Mouse (Mus musculus) ES-E14 (cell line): ENCODE results near the gene Arhgap28. TPM values are rescaled to one million over a fixed set of nuclear protein-coding genes. Genes with fewer than 3 reads are reported as not detected.

Source experiments
- DNase-seq: peaks from one replicate; pipeline ENCODE4 v3.0.0-alpha.2; 2013; ENCODE audit warnings: low read depth, low spot score
- H3K27ac ChIP-seq: 2 replicates; pipeline ENCODE4 v1.5.1; 2012; ENCODE audit warnings: low read depth, mild to moderate bottlenecking, low read length, moderate library complexity, mixed read lengths; ENCODE audit not compliant: poor library complexity, insufficient read depth, severe bottlenecking
- H3K36me3 ChIP-seq: 2 replicates; pipeline ENCODE4 v1.6.1; 2012; ENCODE audit warnings: mild to moderate bottlenecking, low read length, moderate library complexity, mixed read lengths; ENCODE audit not compliant: control insufficient read depth, poor library complexity, insufficient read depth, severe bottlenecking
- H3K4me1 ChIP-seq, 2 experiments: fragments of 150-350 bp in 1 of 2; sonication (generic) in 1 of 2; 2 replicates each; pipeline ENCODE4 v1.6.1; 2012; ENCODE audit warnings: low read length in 2 of 2, mild to moderate bottlenecking in 1 of 2, mixed read lengths in 1 of 2; ENCODE audit not compliant: control insufficient read depth in 2 of 2, insufficient read depth in 2 of 2, poor library complexity in 1 of 2
- H3K4me3 ChIP-seq, 2 experiments: fragments of 150-350 bp in 1 of 2; sonication (generic) in 1 of 2; 2 replicates each; pipeline ENCODE4 v1.5.1; 2012; ENCODE audit warnings: low read length in 2 of 2, low read depth in 1 of 2, mild to moderate bottlenecking in 1 of 2, mixed read lengths in 1 of 2; ENCODE audit not compliant: insufficient read depth in 1 of 2, poor library complexity in 1 of 2, severe bottlenecking in 1 of 2
- H3K9ac ChIP-seq: 2 replicates; pipeline ENCODE4 v1.6.1; 2012; ENCODE audit warnings: low read depth, mild to moderate bottlenecking, low read length, mixed read lengths; ENCODE audit not compliant: poor library complexity, insufficient read depth, severe bottlenecking
- H3K9me3 ChIP-seq: fragments of 150-350 bp; sonication (generic); 2 replicates; pipeline ENCODE4 v1.6.1; 2012; ENCODE audit warnings: low read depth, mild to moderate bottlenecking, low read length; ENCODE audit not compliant: control insufficient read depth, insufficient read depth
- CHD2 ChIP-seq: IDR thresholded peaks from 2 replicates; pipeline ENCODE4 v1.6.1; 2014; ENCODE audit warnings: mild to moderate bottlenecking, low read depth, low read length, inconsistent platforms
- HCFC1 ChIP-seq: IDR thresholded peaks from 2 replicates; pipeline ENCODE4 v1.6.1; 2012; ENCODE audit warnings: low read length, inconsistent platforms, borderline replicate concordance; ENCODE audit not compliant: insufficient read depth
- MAFK ChIP-seq: IDR thresholded peaks from 2 replicates; pipeline ENCODE4 v1.6.1; 2014; ENCODE audit warnings: mild to moderate bottlenecking, low read depth, low read length, inconsistent platforms; ENCODE audit not compliant: insufficient read depth
- ZC3H11A ChIP-seq: IDR thresholded peaks from 2 replicates; pipeline ENCODE4 v1.6.1; 2012; ENCODE audit warnings: low read depth, mild to moderate bottlenecking, inconsistent platforms, low read length, borderline replicate concordance
- ZNF384 ChIP-seq: IDR thresholded peaks from 2 replicates; pipeline ENCODE4 v1.6.1; 2012; ENCODE audit warnings: low read depth, low read length, inconsistent platforms
- in situ Hi-C, 2 experiments: fragments of 600-800 bp; cut with MboI; formaldehyde crosslinking; loops; one replicate each; pipeline ENCODE4 v1.15.1; 2025; ENCODE audit warnings: low sequenced_read_pairs in 2 of 2, inconsistent platforms in 1 of 2; ENCODE audit not compliant: unreplicated experiment in 2 of 2
- total RNA-seq: library from RNA; depleted of rRNA; stranded (reverse); fragments of 300-350 nt; gene quantifications from 2 replicates; pipeline ENCODE4 v1.2.3, GENCODE M21; 2012

Gene Arhgap28
- total RNA-seq, 1 experiment, result 13.4 TPM

- no peak overlapping the region for H3K4me3 ChIP-seq
- in situ Hi-C loops, result no loop called here
- H3K9ac ChIP-seq, result no peak overlapping the region
- TF ChIP-seq CHD2, result no peak
- DNase-seq, result no peak
- H3K4me1 ChIP-seq, result no peaks in the 10 kb centered on the region
- H3K27ac ChIP-seq, result no peak overlapping the region
- H3K9me3 ChIP-seq, result no peaks in the 10 kb centered on the region
- no peaks in the 10 kb centered on the region for H3K36me3 ChIP-seq
These were observed 41.1 kb downstream of the Arhgap28 start for GRCm38 (mm10) chr17:67962858-67963257.

DNA sequence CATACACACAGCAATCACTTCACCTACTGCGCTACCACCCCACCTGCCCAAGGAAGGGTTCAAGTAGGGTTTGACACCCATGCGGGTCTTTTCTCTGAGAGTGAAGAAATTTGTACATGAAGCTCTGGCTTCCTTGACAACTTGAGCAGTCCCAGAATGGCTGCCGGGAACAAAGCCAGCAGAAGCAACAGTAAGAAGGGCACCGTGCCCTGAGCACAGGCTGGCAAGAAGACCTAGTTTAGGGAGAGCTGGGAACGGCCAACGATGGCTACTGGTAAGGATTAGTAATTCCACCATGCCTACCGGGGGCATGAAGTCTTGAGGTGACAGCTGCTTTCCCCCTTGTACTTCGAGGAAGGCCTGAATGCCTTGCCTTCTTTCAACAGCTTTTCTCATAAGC lies 41.9 kb downstream of the Arhgap28 start:
- Histone ChIP-seq H3K4me1 (no peaks in the 10 kb centered on the region), H3K9ac (no peak overlapping the region), H3K27ac (no peak overlapping the region), H3K4me3 (no peak overlapping the region), H3K9me3 (no peaks in the 10 kb centered on the region), H3K36me3 (no peaks in the 10 kb centered on the region)
- TF ChIP-seq CHD2 (no peak), MAFK (no peak), HCFC1 (no peak), ZNF384 (no peak)
- in situ Hi-C loops, result no loop called here
- no peak for DNase-seq

GRCm38 (mm10) chr17:67958909-67959308 lies 45.0 kb downstream of the Arhgap28 start:
- no peak for DNase-seq
- no peaks in the 10 kb centered on the region for H3K4me1 ChIP-seq
- H3K4me3 ChIP-seq, result no peak overlapping the region
- TF ChIP-seq CHD2 (no peak), MAFK (no peak), ZC3H11A (no peak), HCFC1 (no peak), ZNF384 (no peak)
- no peaks in the 10 kb centered on the region for H3K36me3 ChIP-seq
- H3K27ac ChIP-seq, result no peak overlapping the region
- in situ Hi-C loops, result no loop called here
- H3K9me3 ChIP-seq, result no peaks in the 10 kb centered on the region
- H3K9ac ChIP-seq, result no peak overlapping the region

- TF ChIP-seq ZNF384, result no peak
- TF ChIP-seq CHD2, result no peak
- TF ChIP-seq ZC3H11A, result no peak
- TF ChIP-seq HCFC1, result no peak
- no peak for TF ChIP-seq MAFK
- no peak for DNase-seq
- no peaks in the 10 kb centered on the region for H3K4me1 ChIP-seq
These were observed 46.3 kb downstream of the Arhgap28 start for GRCm38 (mm10) chr17:67957603-67958002.

DNA sequence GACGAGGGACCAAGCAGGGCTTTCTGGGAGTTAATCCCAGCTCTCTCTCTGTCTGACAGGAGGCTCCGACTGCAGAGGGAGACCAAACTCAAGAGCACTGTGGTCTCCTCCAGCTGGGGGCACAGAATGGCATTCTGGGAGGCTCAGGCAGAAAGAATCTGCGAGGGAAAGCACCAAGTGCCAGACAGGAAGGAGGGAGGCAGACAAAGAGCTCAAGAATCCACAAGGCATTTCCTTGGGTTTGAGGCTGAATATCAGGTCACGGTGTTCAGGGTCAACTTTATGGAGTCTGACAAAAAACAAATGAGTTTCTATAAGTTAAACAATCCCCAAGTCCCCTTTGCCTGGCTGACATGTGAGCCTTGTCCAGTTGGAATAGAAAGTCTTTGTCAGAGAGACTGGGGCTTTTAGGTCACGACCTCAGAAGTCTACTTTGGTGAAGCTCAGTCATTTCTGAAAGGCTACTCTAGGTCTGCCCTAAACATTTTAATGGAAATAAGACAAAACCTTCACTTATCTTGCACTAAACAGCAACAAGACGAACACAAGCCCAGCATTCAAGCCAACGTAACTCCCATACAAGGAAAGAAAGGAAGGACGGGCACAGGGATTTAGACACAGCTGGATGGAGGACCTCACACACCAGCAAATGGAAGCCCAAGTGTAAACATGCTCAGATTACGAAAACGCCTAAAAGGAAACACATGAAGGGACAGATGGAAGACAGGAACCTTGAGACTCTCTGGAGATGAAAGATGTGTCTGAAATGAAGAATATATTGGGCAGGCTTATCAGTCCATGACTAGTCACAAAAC lies 47.8 kb downstream of the Arhgap28 start:
- DNase-seq, result no peak
- in situ Hi-C loops, result no loop called here
- Histone ChIP-seq H3K36me3 (no peaks in the 10 kb centered on the region), H3K27ac (no peak overlapping the region), H3K4me3 (no peak overlapping the region), H3K9me3 (no peaks in the 10 kb centered on the region), H3K4me1 (no peaks in the 10 kb centered on the region), H3K9ac (no peak overlapping the region)
- TF ChIP-seq ZNF384 (no peak), ZC3H11A (no peak), CHD2 (no peak), HCFC1 (no peak), MAFK (no peak)

More at GRCm38 (mm10) chr17:67957603-67958002, 46.3 kb downstream of the Arhgap28 start:
- no peaks in the 10 kb centered on the region for H3K36me3 ChIP-seq
- H3K9me3 ChIP-seq, result no peaks in the 10 kb centered on the region
- H3K4me3 ChIP-seq, result no peak overlapping the region
- in situ Hi-C loops, result no loop called here
- no peak overlapping the region for H3K27ac ChIP-seq
- no peak overlapping the region for H3K9ac ChIP-seq
